Mouse (Mus musculus) heart, embryonic 10.5 days (tissue): ENCODE results near the gene Taf4. TPM values are rescaled to one million over a fixed set of nuclear protein-coding genes. Genes with fewer than 3 reads are reported as not detected.

Experiments used
- DNase-seq: peaks from one replicate; pipeline ENCODE4 v3.0.0-alpha.2; 2017; ENCODE audit warnings: low spot score
- H3K27ac ChIP-seq: fragments of 300-500 bp; sonication (generic); 2 replicates; pipeline ENCODE4 v1.5.1; 2016; ENCODE audit warnings: mild to moderate bottlenecking
- H3K27me3 ChIP-seq: fragments of 300-500 bp; sonication (generic); 2 replicates; pipeline ENCODE4 v1.6.1; 2016; ENCODE audit warnings: mild to moderate bottlenecking; ENCODE audit not compliant: poor library complexity, insufficient read depth, severe bottlenecking
- H3K36me3 ChIP-seq: fragments of 300-500 bp; sonication (generic); 2 replicates; pipeline ENCODE4 v1.6.1; 2016; ENCODE audit warnings: mild to moderate bottlenecking, moderate library complexity
- H3K4me1 ChIP-seq: fragments of 300-500 bp; sonication (generic); 2 replicates; pipeline ENCODE4 v1.6.1; 2016; ENCODE audit warnings: mild to moderate bottlenecking
- H3K4me3 ChIP-seq: fragments of 300-500 bp; sonication (generic); 2 replicates; pipeline ENCODE4 v1.5.1; 2016; ENCODE audit warnings: mild to moderate bottlenecking, moderate library complexity
- H3K9me3 ChIP-seq: fragments of 300-500 bp; sonication (generic); 2 replicates; pipeline ENCODE4 v1.6.1; 2016; ENCODE audit warnings: mild to moderate bottlenecking, moderate library complexity
- WGBS: fragments of 180-500 bp; shearing (Covaris S2); methylation state at CpG from one replicate; pipeline ENCODE4 v1.1.7; 2016; 5-methylcytosine and 5-hydroxymethylcytosine counted together
- polyA plus RNA-seq: library from polyadenylated mRNA; unstranded; fragments of >200 nt; fragmentation: Nextera tagmentation; extraction: Ambion mirVana; gene quantifications from 2 replicates; pipeline ENCODE4 v1.2.1, GENCODE M21; 2016

The Taf4 gene
- 2.2 and 3.2 TPM in 2 replicates for polyA plus RNA-seq

GRCm38 (mm10) chr2:179976628-179977343 is at the start of gene Taf4:
Gene Taf4, minus strand, starts transcription at chr2:179976646.
- Histone ChIP-seq H3K36me3 (no peaks in the 10 kb centered on the region), H3K9me3 (no peaks in the 10 kb centered on the region), H3K27me3 (no peaks in the 10 kb centered on the region), H3K27ac (peak within 1 kb of the TSS; percentile 97), H3K4me1 (peaks cover 52% of the 10 kb centered on the region), H3K4me3 (peak within 1 kb of the TSS; percentile 88)
- WGBS: under 1% methylated on average over 73 of the region's 84 CpGs
- DNase-seq: peak; percentile 94

DNA sequence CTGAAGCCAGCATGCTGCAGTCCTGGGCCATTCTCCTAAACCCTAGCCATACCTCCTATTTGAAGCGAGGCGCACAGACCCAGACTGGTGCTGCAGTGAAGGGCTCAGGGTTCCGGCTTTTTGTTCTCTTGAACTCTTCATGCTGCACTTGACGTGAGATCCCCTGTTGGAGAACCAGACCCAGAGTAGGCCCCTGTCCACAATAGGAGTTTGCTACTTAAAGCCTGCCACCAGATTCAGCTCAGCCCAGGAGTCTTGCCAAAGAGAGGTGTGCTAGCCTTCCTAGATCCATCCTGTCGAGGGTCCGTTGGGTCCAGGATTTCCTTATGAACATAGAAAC is 49.4 kb upstream of the Taf4 start:
- peaks cover 27% of the 10 kb centered on the region for H3K27me3 ChIP-seq
- peaks cover 57% of the 10 kb centered on the region for H3K4me1 ChIP-seq
- peak overlapping the region; percentile 96 for H3K27ac ChIP-seq
- 16% methylated on average over 6 of the region's 6 CpGs for WGBS
- peaks cover 38% of the 10 kb centered on the region for H3K36me3 ChIP-seq
- H3K9me3 ChIP-seq: no peaks in the 10 kb centered on the region
- DNase-seq: no peak
- peak overlapping the region; percentile 97 for H3K4me3 ChIP-seq

- DNase-seq: peak; percentile 79
Measured at GRCm38 (mm10) chr2:180025135-180025860, 48.9 kb upstream of the Taf4 start.

DNA sequence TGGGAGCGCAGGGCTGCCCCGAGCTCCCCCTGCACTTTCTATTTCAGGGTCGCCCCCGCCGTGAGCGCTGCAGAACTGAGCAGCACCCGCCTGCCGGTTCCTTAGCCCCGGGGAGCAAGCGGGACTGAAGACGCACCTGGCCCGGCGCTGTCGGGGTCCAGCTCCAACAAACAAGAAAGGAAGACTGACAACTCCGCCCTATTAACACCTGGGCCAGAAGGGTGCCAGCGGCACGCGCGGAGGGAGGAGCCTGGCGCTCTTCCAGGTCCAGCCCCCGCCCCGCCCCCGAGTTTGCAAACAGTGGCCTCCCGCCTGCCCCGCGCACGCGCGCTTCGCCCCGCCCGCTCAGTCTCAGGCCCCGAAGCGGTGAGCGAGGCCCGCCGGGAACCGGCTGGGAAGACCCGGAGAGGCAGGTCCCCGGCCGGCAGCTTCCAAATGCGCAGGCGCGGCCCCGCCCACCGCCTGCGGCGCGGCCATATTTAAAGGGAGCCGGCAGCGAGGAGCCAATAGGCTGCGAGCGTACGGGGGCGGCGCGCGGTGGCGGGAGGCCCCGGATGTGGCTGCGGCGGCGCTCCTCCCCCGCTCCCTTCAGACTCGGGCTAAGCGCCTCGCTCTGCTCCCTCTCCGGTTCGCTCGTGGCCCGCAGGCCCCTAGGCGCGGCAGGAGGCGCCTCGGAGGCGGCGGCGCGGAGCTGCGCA is 48.1 kb upstream of the Taf4 start, which contains the start of gene Lsm14b:
TSS of gene Lsm14b (plus strand) at position 587 of the 698 bp plus-strand sequence.
- H3K4me1 ChIP-seq: peaks cover 57% of the 10 kb centered on the region
- WGBS: under 1% methylated on average over 80 of the region's 80 CpGs
- peaks cover 40% of the 10 kb centered on the region for H3K27me3 ChIP-seq
- peaks cover 25% of the 10 kb centered on the region for H3K36me3 ChIP-seq
- peak within 1 kb of the TSS; percentile 97 for H3K4me3 ChIP-seq
- H3K9me3 ChIP-seq: no peaks in the 10 kb centered on the region
- H3K27ac ChIP-seq: peak within 1 kb of the TSS; percentile 96
- DNase-seq: peak; percentile 99

More at GRCm38 (mm10) chr2:180025135-180025860, 48.9 kb upstream of the Taf4 start:
- Histone ChIP-seq H3K4me1 (peaks cover 57% of the 10 kb centered on the region), H3K4me3 (peak overlapping the region; percentile 97), H3K27ac (peak overlapping the region; percentile 96), H3K36me3 (peaks cover 32% of the 10 kb centered on the region), H3K9me3 (no peaks in the 10 kb centered on the region), H3K27me3 (peaks cover 33% of the 10 kb centered on the region)
- under 1% methylated on average over 83 of the region's 84 CpGs for WGBS

DNA sequence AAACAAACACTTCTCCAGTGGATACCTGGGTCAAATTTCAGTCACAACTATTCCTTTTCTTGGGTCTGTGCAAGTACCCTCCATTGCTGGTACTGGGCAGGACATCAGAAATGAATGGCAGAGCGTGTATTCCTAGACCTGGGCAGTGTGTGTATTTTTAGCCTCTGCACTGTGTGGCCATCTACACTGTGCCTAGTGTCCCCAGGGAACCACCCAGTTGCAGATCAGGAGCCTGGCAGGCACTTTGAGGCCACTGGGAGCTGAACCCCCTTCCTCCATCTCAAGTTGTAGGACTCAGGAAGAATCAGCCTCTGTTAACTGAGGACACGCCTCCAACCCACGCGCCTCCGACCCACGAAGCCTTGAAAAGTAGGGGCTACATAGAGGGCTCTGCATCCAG is 46.3 kb upstream of the Taf4 start:
- Histone ChIP-seq H3K4me3 (no peak overlapping the region), H3K4me1 (peaks cover 49% of the 10 kb centered on the region), H3K9me3 (no peaks in the 10 kb centered on the region), H3K27me3 (peaks cover 54% of the 10 kb centered on the region), H3K36me3 (peaks cover 7% of the 10 kb centered on the region), H3K27ac (no peak overlapping the region)
- 55% methylated on average over 6 of the region's 6 CpGs for WGBS
- no peak for DNase-seq

- Histone ChIP-seq H3K27ac (no peak overlapping the region), H3K27me3 (peaks cover 54% of the 10 kb centered on the region), H3K4me1 (peaks cover 35% of the 10 kb centered on the region), H3K4me3 (no peak overlapping the region), H3K9me3 (no peaks in the 10 kb centered on the region), H3K36me3 (no peaks in the 10 kb centered on the region)
- WGBS: 72% methylated on average over 8 of the region's 8 CpGs
- no peak for DNase-seq
Measured at GRCm38 (mm10) chr2:180020919-180021318, 44.5 kb upstream of the Taf4 start.

DNA sequence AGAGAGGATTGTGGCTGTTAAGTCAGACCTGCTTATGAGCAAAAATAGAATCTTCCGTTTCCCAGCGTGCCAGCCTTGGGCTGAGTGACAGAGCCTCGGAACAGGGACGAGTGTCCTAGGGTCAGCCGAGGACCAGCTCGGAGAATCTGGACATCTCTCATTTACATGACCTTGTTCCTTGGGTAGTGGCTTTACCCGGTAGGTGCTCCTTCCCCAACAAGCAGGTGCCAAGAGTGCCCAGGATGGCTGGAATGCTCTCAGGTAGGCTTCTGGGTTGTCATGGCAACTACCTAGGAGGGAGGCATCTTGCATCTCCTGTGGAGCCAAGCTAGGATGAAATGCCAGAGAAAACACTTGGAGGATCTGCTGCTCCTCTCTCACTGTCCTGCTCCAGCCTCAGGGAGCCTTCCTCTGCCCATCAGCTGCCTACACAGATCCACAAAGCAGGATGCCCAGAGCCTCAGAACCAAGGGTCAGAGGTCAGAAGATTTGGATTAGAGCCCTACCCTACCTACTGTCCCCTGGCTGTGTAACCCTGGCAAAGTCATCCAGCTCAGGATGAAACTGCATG is 43.7 kb upstream of the Taf4 start:
- H3K9me3 ChIP-seq: no peaks in the 10 kb centered on the region
- no peaks in the 10 kb centered on the region for H3K36me3 ChIP-seq
- no peak overlapping the region for H3K4me3 ChIP-seq
- 64% methylated on average over 7 of the region's 7 CpGs for WGBS
- H3K27ac ChIP-seq: no peak overlapping the region
- no peak for DNase-seq
- peaks cover 54% of the 10 kb centered on the region for H3K27me3 ChIP-seq
- H3K4me1 ChIP-seq: peaks cover 28% of the 10 kb centered on the region; the same call in 1 of the 2 replicates

DNA sequence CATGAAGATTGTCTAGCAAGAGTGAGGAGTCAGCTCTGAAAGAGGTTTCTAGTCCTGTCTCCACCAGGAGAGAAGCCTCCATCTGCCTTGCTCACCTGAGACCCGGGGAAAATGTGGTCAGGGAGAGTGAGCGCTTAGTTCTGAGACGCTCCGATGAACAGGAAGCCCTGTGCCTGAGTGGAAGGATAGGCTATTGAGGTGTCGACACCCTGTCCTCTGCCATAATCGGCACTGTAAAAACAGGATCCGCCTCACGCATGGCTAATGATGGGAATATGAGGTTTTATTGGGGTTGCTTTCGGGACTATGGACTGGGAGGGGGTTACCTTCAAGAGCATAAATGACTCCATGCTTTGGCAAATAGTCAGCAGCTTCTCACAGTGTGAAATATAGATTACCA is 42.1 kb upstream of the Taf4 start:
- Histone ChIP-seq H3K27me3 (peaks cover 52% of the 10 kb centered on the region), H3K9me3 (no peaks in the 10 kb centered on the region), H3K36me3 (no peaks in the 10 kb centered on the region), H3K27ac (no peak overlapping the region), H3K4me1 (peaks cover 13% of the 10 kb centered on the region; the same call in 1 of the 2 replicates), H3K4me3 (no peak overlapping the region)
- 74% methylated on average over 9 of the region's 9 CpGs for WGBS
- no peak for DNase-seq

DNA sequence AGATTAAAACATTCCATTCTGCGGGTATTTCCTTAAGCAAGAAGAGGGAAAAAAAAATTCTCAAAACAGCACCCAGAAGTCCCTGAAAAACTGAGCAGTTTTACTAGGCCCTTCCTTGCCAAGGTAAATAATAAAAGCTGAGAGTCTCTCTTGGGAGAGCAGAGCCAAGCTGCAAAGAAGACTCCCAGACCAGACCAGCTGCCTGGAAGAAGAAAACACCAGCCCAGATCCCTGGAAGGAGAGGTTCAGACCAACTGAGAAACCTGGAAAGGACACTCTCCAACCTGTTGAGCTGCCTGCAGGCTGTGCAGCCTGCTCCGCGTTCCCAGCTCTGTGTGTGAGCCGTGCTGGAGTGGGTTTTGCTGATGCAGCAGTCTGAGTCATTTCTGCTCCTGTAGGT is 41.2 kb upstream of the Taf4 start:
- 70% methylated on average over 4 of the region's 4 CpGs for WGBS
- Histone ChIP-seq H3K36me3 (no peaks in the 10 kb centered on the region), H3K27me3 (peaks cover 43% of the 10 kb centered on the region), H3K27ac (no peak overlapping the region), H3K4me1 (peaks cover 9% of the 10 kb centered on the region; the same call in 1 of the 2 replicates), H3K9me3 (no peaks in the 10 kb centered on the region), H3K4me3 (no peak overlapping the region)
- DNase-seq: no peak

DNA sequence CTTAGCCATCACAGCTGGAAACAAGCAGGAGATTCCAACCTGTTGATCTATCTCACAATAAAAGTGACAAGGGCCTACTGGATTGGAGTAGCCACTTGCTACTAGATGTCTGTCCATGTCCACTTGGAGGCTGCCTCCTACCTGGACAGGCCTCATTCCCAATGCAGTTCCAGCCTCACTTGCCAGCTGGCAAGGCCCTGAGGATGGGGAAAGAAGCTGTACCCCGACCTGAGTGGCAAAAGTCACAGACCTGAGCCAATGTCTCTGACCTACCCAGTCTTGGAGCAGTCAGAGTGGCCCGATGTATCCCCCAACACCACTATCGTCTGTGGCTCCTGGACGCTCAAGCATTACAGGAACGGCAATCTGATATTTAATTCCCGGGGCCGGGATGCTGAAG is 37.2 kb upstream of the Taf4 start:
- Histone ChIP-seq H3K27ac (no peak overlapping the region), H3K36me3 (no peaks in the 10 kb centered on the region), H3K27me3 (peaks cover 6% of the 10 kb centered on the region), H3K9me3 (peaks cover 3% of the 10 kb centered on the region; the same call in 1 of the 2 replicates), H3K4me3 (no peak overlapping the region), H3K4me1 (peaks cover 5% of the 10 kb centered on the region; the same call in 1 of the 2 replicates)
- 85% methylated on average over 7 of the region's 7 CpGs for WGBS
- peak; percentile 16 for DNase-seq

- H3K4me1 ChIP-seq: no peaks in the 10 kb centered on the region
- H3K36me3 ChIP-seq: no peaks in the 10 kb centered on the region
- 79% methylated on average over 6 of the region's 6 CpGs for WGBS
- no peak overlapping the region for H3K27ac ChIP-seq
- DNase-seq: peak; percentile 41
- peaks cover 3% of the 10 kb centered on the region; the same call in 1 of the 2 replicates for H3K9me3 ChIP-seq
- H3K4me3 ChIP-seq: no peak overlapping the region
- peaks cover 1% of the 10 kb centered on the region; the same call in 1 of the 2 replicates for H3K27me3 ChIP-seq
Measured at GRCm38 (mm10) chr2:180011370-180011769, 34.9 kb upstream of the Taf4 start.

GRCm38 (mm10) chr2:180010686-180011085 is 34.2 kb upstream of the Taf4 start:
- no peaks in the 10 kb centered on the region for H3K4me1 ChIP-seq
- no peak overlapping the region for H3K4me3 ChIP-seq
- WGBS: 86% methylated on average over 7 of the region's 7 CpGs
- peaks cover 8% of the 10 kb centered on the region; the same call in 1 of the 2 replicates for H3K27me3 ChIP-seq
- no peaks in the 10 kb centered on the region for H3K36me3 ChIP-seq
- peaks cover 3% of the 10 kb centered on the region; the same call in 1 of the 2 replicates for H3K9me3 ChIP-seq
- H3K27ac ChIP-seq: no peak overlapping the region
- DNase-seq: peak; percentile 43
